Mouse (Mus musculus): Measurements from ENCODE around the gene Pltp. TPM values are rescaled to one million over a fixed set of nuclear protein-coding genes. Genes with fewer than 3 reads are reported as not detected.
A peak's percentile ranks its signal among the peaks of the same experiment; 100 is the strongest.

The Pltp gene
- polyA plus RNA-seq, 1 experiment from 2014 or later = 33.4 TPM

DNA sequence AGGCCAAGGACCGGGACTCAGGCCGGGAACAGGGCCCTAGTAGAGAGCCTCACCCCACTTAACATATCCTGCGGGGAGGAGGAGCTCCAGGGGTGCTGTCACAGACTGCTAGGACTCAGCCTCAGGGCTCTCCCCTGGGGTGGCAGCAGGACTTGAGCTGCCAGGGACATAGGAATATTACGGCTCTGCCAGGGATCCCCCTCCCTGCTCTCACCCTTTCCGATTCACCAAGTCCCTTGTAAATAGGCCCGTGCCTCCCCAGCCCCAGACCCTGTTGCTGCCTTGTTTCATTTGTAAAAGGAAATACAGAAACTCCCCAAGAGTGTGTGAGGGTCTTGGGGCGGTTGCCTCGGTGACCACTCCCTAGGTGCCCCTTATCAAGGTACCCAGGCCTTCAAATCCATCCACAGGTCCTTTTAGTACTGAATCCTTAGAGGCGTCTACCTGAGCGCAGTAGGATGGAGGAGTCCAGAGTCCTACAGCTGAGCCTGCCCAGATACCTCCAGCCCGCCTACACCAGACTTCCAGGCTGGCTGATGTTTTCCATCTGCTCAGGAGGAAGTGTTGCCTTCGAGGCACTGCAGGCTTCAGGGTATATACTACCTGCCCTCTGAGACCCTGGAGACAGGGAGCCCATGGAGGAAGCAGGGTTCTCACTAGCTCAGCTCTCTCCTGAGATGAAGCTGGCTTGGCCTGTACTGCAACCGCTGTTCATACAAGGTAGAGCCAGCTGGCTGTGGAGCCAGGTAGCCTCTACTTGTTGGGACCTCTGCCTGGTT is 33.7 kb upstream of the Pltp start:
- H3K9me3 ChIP-seq (ENCODE audit: low read length) = no peaks in the 10 kb centered on the region

GRCm38 (mm10) chr2:164890411-164891049 is 33.0 kb upstream of the Pltp start:
- H3K9me3 ChIP-seq (ENCODE audit: low read length) = no peaks in the 10 kb centered on the region
- no peak for TF ChIP-seq EP300 (IDR thresholded peaks at IDR 0.05; ENCODE audit: low read depth)
- no peak overlapping the region for H3K4me2 ChIP-seq (ENCODE audit: low read depth, low read length)
- H3K36me3 ChIP-seq (replicated peaks; ENCODE audit: insufficient read depth, low read length) = peaks cover 99% of the 10 kb centered on the region
- no peak overlapping the region for H3K9ac ChIP-seq (replicated peaks)
- H3K4me3 ChIP-seq (ENCODE audit: low read depth, low read length) = no peak overlapping the region
- H3K4me1 ChIP-seq (ENCODE audit: insufficient read depth) = no peaks in the 10 kb centered on the region
- 89% methylated on average over 23 of the region's 24 CpGs for WGBS (ENCODE audit: insufficient replicate concordance)
- ATAC-seq (no peak), DNase-seq (no peak)
- no peaks in the 10 kb centered on the region for H3K27me3 ChIP-seq (ENCODE audit: insufficient read depth, low read length)
- no peak overlapping the region for H3K27ac ChIP-seq (ENCODE audit: low read depth)

More for the DNA sequence above, 33.7 kb upstream of the Pltp start:
- Histone ChIP-seq H3K9ac (replicated peaks) (no peak overlapping the region; the same call in 1 of the 2 replicates), H3K4me1 (ENCODE audit: insufficient read depth) (no peaks in the 10 kb centered on the region), H3K4me2 (ENCODE audit: low read depth, low read length) (no peak overlapping the region), H3K4me3 (ENCODE audit: low read depth, low read length) (no peak overlapping the region), H3K36me3 (replicated peaks; ENCODE audit: insufficient read depth, low read length) (peaks cover 99% of the 10 kb centered on the region), H3K27me3 (ENCODE audit: insufficient read depth, low read length) (no peaks in the 10 kb centered on the region), H3K27ac (ENCODE audit: low read depth) (no peak overlapping the region)
- WGBS (ENCODE audit: insufficient replicate concordance) = 87% methylated on average over 13 of the region's 13 CpGs
- ATAC-seq (no peak), DNase-seq (no peak)
- TF ChIP-seq CTCF (IDR thresholded peaks at IDR 0.05; ENCODE audit: low read depth) = no peak
- no peak for TF ChIP-seq EP300 (IDR thresholded peaks at IDR 0.05; ENCODE audit: low read depth)

DNA sequence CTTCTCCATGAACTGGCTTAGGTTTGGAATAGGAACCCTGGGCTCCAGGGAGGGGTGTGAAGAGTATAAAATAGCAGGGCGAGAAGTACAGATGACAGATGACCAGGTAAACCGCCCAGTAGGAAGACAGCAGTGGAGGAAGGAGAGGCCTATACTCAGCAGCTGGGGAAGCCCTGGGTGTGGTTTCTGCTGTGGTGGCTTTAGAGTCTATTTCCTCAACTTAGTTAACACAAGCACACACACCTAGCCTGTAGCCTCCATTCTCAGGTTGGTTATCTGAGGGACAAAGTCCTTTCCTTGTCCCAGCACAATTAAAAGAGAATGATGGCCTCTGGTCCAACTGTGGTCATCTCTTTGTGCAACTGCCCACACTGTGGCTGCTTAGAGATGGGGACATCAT is 32.4 kb upstream of the Pltp start:
- no peaks in the 10 kb centered on the region for H3K27me3 ChIP-seq (ENCODE audit: insufficient read depth, low read length)
- TF ChIP-seq CTCF (IDR thresholded peaks at IDR 0.05; ENCODE audit: low read depth) (no peak), EP300 (IDR thresholded peaks at IDR 0.05; ENCODE audit: low read depth) (no peak)
- H3K4me1 ChIP-seq (ENCODE audit: insufficient read depth) = no peaks in the 10 kb centered on the region
- no peaks in the 10 kb centered on the region for H3K9me3 ChIP-seq (ENCODE audit: low read length)
- H3K9ac ChIP-seq (replicated peaks) = no peak overlapping the region
- H3K36me3 ChIP-seq (replicated peaks; ENCODE audit: insufficient read depth, low read length) = peaks cover 99% of the 10 kb centered on the region
- H3K27ac ChIP-seq (ENCODE audit: low read depth) = no peak overlapping the region
- no peak overlapping the region for H3K4me2 ChIP-seq (ENCODE audit: low read depth, low read length)
- whole genome bisulfite sequencing (ENCODE audit: insufficient replicate concordance) = 73% methylated on average over 2 of the region's 2 CpGs
- DNase-seq = no peak
- ATAC-seq = no peak
- no peak overlapping the region for H3K4me3 ChIP-seq (ENCODE audit: low read depth, low read length)

DNA sequence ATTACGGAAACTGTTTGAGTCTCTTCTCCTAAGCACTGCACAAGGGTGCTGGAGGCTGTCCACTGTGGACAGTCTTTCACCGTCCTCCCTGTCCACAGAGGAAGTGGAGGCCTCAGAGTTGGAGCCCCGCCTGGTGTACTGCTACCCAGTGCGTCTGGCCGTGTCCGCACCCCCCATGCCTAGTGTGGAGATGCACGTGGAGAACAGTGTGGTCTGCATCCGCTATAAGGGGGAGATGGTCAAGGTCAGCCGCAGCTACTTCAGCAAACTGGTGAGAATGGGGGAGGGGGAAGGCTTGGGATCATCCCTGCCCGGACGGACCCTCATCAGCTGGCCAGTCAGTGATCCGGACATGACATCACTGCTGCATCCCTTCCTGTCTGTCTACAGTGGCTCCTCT is 31.5 kb upstream of the Pltp start:
- H3K36me3 ChIP-seq (replicated peaks; ENCODE audit: insufficient read depth, low read length) = peaks cover 99% of the 10 kb centered on the region
- no peaks in the 10 kb centered on the region for H3K27me3 ChIP-seq (ENCODE audit: insufficient read depth, low read length)
- no peak overlapping the region for H3K9ac ChIP-seq (replicated peaks)
- DNase-seq (no peak), ATAC-seq (peak; percentile 33; the same call in 1 of the 2 replicates)
- H3K9me3 ChIP-seq (ENCODE audit: low read length) = no peaks in the 10 kb centered on the region
- no peak overlapping the region for H3K4me2 ChIP-seq (ENCODE audit: low read depth, low read length)
- no peak for TF ChIP-seq CTCF (IDR thresholded peaks at IDR 0.05; ENCODE audit: low read depth)
- TF ChIP-seq EP300 (IDR thresholded peaks at IDR 0.05; ENCODE audit: low read depth) = no peak
- whole genome bisulfite sequencing (ENCODE audit: insufficient replicate concordance) = 77% methylated on average over 12 of the region's 12 CpGs
- no peaks in the 10 kb centered on the region for H3K4me1 ChIP-seq (ENCODE audit: insufficient read depth)
- no peak overlapping the region for H3K4me3 ChIP-seq (ENCODE audit: low read depth, low read length)
- H3K27ac ChIP-seq (ENCODE audit: low read depth) = no peak overlapping the region

- 91% methylated on average over 10 of the region's 10 CpGs for WGBS (ENCODE audit: insufficient replicate concordance)
- Histone ChIP-seq H3K36me3 (replicated peaks; ENCODE audit: insufficient read depth, low read length) (peaks cover 89% of the 10 kb centered on the region), H3K9me3 (ENCODE audit: low read length) (no peaks in the 10 kb centered on the region), H3K4me2 (ENCODE audit: low read depth, low read length) (no peak overlapping the region), H3K27me3 (ENCODE audit: insufficient read depth, low read length) (no peaks in the 10 kb centered on the region), H3K4me3 (ENCODE audit: low read depth, low read length) (no peak overlapping the region), H3K27ac (ENCODE audit: low read depth) (no peak overlapping the region), H3K4me1 (ENCODE audit: insufficient read depth) (no peaks in the 10 kb centered on the region), H3K9ac (replicated peaks) (no peak overlapping the region)
- TF ChIP-seq CTCF (IDR thresholded peaks at IDR 0.05; ENCODE audit: low read depth) = no peak
- no peak for DNase-seq
- ATAC-seq = no peak
Measured at GRCm38 (mm10) chr2:164886617-164887016, 29.1 kb upstream of the Pltp start.

GRCm38 (mm10) chr2:164885788-164886187 is 28.3 kb upstream of the Pltp start:
- no peaks in the 10 kb centered on the region for H3K27me3 ChIP-seq (ENCODE audit: insufficient read depth, low read length)
- H3K36me3 ChIP-seq (replicated peaks; ENCODE audit: insufficient read depth, low read length) = peaks cover 81% of the 10 kb centered on the region
- H3K9me3 ChIP-seq (ENCODE audit: low read length) = no peaks in the 10 kb centered on the region
- 64% methylated on average over 7 of the region's 7 CpGs for WGBS (ENCODE audit: insufficient replicate concordance)
- no peak for ATAC-seq
- no peak overlapping the region for H3K9ac ChIP-seq (replicated peaks)
- no peak for TF ChIP-seq CTCF (IDR thresholded peaks at IDR 0.05; ENCODE audit: low read depth)
- TF ChIP-seq EP300 (IDR thresholded peaks at IDR 0.05; ENCODE audit: low read depth) = no peak
- H3K27ac ChIP-seq (ENCODE audit: low read depth) = no peak overlapping the region
- no peak for DNase-seq
- no peak overlapping the region for H3K4me2 ChIP-seq (ENCODE audit: low read depth, low read length)
- H3K4me3 ChIP-seq (ENCODE audit: low read depth, low read length) = no peak overlapping the region
- peaks cover 7% of the 10 kb centered on the region for H3K4me1 ChIP-seq (ENCODE audit: insufficient read depth)
